Mouse (Mus musculus) yolk sac, embryonic 10.5 days (tissue): Measurements from ENCODE around the gene Gm20388.

Source experiments
- DNase-seq: peaks from one replicate; pipeline ENCODE4 v3.0.0-alpha.2; 2017; ENCODE audit warnings: low spot score

Gene Gm20388

DNA sequence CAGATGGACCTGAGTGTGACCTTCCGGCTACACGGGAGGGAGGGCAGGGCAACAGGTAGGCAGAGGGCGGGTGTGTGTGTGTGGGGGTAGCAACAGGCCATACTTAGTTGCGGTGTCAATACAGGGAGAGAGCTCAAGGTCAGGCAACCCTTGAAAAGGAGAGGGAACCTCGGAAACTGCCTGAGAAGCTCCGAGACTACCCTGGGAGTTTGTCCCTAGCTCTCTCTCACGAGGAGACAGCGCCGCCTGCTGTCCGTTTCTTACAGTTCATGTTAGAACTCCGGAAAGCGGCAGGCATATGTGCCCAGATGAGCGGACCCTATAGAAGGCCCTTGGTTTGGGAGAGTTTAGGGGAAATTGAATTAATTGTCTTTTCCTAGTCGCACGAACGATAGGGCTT is 1182.0 kb downstream of the Gm20388 start:
- DNase-seq: peak; percentile 77

DNA sequence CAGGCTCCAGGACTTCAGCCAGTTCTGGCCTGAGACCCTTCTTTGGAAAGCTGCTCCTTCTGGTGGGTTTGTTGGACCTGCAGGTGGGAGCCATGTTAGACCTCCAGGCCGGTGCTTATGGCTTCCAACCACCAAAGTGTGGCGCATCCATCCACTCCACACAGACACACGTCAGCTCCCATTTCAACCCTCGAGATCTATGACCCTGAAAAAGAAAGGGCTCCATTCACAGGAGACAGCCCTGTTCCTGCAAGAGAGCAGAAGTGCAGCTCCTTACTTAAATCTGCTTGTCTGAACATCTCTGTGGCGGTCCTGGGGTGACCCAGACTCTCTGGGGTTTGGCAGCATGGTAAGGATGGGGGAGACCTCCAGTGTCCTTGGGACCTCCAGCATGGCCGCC is 1182.9 kb downstream of the Gm20388 start:
- no peak for DNase-seq

DNA sequence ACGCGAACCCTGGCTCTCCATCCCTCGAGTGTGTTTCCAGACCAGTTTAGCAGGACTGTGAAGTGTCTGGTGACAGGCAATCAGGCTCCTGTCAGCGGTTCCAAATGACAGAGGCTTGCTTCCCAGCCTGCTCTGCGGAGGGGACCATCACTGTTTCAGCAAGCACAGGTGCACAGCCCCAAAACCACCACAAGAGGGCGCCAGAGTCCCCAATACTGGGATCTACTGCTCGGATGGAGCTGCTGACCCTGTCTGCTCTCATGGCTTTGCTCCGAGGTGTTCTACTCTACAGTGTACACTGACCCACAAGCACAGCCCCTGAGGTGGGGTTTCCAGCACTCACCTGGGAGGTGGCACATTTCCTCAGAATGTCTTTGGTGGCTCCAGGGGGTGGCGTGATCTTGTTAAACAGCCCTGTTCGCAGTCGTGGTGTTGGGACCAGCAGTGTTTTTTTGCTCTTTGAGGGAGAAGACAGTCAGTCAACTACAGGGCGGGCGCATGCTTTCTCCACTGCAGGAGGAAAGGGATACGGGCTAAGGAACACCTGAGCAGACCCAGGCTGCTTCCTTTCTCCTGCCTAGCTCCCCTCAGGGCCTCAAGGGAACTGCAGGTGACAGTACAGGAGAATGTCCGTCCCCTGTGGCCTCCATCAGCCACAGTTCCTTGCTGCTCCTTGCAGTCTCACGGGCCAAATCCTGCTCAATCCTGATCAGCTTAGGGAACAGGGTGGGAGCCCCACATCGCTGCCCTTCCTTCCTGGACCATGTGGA is 1193.6 kb downstream of the Gm20388 start:
- DNase-seq: no peak

DNA sequence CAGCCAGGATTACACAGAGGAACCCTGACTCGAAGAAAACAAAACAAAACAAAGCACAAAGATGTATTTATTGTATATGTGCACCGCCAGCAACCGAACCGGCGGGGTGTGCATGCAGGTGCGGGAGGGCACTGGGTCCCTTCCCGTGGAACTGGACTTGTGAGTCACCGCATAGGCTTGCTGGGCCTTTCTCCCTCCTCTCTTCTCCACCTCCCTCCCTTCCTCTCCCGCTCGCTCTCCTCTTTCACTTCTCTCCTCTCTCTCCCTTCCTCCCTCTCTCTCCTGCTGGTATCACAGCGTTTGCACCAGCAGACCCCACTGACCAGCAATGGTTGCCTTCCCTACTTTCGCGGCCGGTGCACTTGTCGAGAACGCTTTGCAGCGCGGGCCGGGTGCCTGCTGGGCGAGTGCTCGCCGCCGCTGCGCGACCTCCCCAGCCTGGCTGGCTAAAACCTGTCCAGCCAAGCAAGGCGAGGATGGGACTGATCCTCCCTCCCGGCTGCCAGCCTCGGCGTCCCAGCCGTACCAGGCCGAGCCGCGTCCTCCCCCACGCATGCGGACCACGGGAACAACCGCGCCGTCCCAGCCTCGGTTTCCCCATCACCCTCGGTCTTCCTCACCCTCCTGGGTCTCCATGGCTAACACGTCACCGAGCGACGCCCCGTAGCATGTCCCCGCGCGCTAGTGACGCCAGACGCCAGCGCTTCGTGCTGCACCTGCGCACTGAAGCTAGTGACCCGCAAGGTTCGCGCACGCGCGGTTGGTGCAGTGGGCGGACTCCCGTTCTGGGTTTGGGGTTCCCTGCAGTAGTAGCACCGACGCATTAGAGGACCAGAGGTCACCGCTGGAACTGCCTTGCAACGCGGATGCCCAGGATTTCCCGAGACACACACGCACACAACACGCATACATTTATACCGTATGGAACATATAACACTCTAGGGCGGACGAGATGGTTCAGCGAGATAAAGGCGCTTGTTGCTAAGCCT is 1197.3 kb downstream of the Gm20388 start, which contains the start of gene Mthfsd:
Mthfsd (minus strand) TSS at position 725 of the 989 bp plus-strand sequence.
- DNase-seq: peak; percentile 95

DNA sequence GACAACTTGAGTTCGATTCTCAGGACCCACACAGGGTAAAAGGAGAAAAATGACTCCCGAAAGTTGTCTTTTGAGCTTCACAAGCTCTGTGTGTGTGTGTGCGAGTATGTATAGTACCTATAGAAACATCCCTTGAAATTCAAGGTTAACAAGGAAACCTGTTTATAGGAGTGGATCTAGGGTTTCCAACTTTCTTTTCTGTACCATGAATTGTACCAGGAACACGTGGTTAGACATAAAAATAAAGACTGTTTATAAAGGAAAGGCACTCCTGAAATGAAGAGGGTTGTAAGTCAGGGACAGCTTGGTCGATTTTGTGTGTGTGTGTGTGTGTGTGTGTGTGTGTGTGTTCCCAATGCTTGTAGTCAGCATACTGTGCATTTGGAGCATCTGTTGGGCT is 1198.0 kb downstream of the Gm20388 start:
- DNase-seq: no peak

DNA sequence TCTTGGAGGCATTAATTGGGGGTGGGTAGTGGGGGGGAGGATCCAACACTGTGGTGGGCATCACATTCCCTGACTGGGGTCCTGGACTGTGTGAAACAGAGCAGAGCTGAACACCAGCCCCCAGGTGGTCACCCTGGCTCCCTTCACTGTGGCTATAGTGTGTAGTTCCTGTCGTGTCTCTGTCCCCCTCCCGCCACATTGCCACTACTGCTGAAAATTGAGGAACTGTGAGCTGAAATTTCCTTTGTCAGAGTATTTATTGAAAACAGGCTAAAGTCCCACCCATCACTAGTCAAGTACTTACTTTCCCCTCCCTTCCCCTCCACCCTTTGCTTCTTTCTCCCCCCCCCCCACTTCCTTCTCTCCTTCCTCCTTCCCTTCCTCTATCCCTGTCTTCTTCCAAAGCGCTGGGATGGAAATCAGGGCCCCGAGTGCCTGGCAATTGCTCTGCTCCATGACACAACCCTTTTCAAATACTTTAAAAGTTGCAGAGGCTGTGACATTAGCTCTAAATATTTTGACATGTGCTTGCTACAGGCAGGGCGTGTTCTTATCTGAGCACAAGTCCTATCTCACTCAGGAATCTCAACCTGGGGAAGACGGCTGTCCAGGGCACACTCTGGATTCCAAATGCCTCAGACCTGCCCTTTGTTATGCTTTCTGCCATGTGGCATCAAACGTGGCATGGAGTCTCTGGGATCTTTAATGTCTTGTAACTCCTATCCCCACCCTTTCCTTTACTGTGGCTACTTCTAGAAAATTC is 1200.7 kb downstream of the Gm20388 start:
- no peak for DNase-seq

DNA sequence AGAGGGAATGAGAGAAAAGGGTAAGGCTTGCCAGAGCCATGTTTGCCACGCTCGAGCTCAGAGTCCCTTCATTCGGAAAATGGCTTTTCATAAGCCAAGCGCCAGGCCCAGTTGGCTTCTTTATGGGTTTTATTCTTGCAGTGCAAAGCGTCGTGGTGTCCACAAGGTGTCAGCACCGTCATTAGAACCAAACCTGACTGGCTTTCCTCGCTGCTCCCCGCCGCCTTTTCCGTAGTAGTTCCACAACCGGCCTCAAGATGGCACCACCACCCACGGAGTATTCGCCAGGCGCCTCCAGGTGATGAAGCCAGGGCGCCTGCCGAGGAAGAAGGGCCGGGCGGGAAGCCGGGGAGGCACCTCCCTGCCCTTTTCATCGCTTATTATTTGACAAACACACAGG is 1202.6 kb downstream of the Gm20388 start:
- peak; percentile 87 for DNase-seq

DNA sequence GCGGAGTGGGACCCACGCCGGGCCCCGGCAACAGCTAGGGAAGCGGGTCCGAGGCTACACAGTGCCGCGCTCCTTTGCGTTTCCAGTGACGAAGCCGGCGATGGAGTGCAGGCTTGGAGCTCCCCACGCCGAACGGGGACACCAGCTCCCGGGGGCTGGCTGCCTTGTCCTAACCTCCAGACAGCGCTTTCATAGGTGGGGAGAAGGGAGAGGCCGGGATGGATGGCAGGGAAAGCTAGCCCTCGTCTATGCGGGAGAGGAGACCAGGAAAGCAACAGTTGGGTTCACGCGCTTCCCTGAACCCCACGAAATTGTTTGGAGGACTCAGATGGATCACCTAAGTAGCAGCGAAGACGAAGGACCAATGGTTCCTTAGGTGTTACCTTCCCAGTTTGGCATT is 1204.5 kb downstream of the Gm20388 start:
- no peak for DNase-seq

DNA sequence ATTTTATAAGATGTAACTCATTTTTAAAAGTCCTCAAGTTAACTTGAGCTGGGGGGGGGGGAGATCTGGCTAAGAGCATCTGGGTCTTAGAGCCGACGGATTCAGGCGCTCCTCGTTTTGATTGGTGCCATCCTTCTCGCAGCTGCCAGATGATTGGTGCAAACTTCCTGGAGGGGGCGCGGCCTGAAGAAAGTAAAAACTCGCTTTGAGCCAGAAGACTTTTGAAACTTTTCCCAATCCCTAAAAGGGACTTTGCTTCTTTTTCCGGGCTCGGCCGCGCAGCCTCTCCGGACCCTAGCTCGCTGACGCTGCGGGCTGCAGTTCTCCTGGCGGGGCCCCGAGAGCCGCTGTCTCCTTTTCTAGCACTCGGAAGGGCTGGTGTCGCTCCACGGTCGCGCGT is 1205.3 kb downstream of the Gm20388 start, which contains the start of gene Foxc2:
Foxc2 (plus strand) TSS at position 224 of the 400 bp plus-strand sequence.
- peak; percentile 82 for DNase-seq

DNA sequence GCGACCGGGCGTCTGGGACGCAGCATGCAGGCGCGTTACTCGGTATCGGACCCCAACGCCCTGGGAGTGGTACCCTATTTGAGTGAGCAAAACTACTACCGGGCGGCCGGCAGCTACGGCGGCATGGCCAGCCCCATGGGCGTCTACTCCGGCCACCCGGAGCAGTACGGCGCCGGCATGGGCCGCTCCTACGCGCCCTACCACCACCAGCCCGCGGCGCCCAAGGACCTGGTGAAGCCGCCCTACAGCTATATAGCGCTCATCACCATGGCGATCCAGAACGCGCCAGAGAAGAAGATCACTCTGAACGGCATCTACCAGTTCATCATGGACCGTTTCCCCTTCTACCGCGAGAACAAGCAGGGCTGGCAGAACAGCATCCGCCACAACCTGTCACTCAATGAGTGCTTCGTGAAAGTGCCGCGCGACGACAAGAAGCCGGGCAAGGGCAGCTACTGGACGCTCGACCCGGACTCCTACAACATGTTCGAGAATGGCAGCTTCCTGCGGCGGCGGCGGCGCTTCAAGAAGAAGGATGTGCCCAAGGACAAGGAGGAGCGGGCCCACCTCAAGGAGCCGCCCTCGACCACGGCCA is 1206.0 kb downstream of the Gm20388 start:
- no peak for DNase-seq

DNA sequence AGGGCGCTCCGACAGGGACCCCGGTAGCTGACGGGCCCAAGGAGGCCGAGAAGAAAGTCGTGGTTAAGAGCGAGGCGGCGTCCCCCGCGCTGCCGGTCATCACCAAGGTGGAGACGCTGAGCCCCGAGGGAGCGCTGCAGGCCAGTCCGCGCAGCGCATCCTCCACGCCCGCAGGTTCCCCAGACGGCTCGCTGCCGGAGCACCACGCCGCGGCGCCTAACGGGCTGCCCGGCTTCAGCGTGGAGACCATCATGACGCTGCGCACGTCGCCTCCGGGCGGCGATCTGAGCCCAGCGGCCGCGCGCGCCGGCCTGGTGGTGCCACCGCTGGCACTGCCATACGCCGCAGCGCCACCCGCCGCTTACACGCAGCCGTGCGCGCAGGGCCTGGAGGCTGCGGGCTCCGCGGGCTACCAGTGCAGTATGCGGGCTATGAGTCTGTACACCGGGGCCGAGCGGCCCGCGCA is 1206.6 kb downstream of the Gm20388 start:
- no peak for DNase-seq

DNA sequence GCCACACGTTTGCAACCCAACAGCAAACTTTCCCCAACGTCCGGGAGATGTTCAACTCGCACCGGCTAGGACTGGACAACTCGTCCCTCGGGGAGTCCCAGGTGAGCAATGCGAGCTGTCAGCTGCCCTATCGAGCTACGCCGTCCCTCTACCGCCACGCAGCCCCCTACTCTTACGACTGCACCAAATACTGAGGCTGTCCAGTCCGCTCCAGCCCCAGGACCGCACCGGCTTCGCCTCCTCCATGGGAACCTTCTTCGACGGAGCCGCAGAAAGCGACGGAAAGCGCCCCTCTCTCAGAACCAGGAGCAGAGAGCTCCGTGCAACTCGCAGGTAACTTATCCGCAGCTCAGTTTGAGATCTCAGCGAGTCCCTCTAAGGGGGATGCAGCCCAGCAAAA is 1207.3 kb downstream of the Gm20388 start:
- DNase-seq: no peak

DNA sequence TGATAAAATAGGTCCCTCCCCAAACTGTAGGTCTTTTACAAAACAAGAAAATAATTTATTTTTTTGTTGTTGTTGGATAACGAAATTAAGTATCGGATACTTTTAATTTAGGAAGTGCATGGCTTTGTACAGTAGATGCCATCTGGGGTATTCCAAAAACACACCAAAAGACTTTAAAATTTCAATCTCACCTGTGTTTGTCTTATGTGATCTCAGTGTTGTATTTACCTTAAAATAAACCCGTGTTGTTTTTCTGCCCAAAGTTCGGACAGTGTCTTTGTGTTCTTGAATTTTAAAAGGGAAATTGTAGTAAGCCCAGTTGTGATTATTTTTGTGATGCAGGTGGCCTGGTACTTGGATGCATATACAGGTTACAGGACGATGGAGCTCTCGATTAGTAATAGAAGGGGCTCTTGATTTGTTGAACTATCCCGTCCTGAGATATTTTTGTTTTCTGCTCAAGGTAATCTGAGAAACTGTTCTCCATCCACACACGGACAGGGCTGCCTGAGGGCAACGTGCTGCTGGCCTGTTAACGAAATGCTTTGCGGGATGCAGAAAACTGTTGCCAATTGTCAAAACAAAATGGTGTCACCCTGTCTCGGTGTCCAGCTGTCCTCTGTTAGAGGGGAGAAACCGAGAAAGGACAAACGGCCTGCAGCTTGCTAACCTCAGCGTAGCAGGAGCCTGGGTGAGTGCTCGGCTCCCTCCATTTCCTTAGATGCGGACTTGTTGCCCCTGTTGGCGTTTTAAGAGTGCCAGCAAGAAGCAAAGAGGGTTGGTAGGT is 1208.2 kb downstream of the Gm20388 start:
- DNase-seq: no peak

DNA sequence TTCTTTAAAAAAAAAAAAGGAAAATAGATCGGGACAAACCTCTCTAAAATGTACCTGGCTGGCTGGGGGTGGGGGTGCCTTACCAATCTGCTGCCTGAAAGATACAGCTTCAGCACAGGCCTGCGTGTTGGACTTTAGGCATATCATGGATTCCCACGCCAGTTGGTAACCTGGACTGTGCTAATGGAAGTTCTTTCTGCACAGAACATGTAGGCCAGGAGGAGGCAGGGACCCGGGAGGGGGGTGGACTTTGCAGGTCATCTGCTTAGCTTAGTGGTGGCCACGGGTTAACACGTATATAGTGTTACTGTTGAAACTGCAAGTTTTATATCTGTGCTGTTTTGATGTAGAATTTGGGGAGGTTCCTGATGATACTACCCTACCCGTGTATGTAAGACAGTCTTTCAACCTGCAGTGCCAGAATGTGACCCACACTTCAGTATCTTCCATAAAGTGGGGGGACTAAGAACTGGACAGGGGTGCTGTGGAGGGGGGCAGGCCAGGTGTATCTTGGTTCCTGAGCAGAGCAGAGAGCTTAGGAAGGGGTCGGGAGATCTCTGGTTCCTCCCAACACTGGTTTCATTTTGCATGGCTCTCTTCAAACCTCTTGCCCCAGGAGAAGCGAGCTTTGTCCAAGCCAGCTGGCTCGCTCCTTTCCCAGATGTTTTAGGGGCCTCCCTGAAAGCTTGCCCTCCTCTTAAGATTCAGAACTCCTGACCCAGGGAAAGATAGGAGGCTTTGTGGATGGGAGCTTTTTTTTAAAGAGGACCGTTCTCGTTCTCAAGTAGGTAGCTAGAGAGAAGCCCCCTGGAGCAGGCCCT is 1209.2 kb downstream of the Gm20388 start:
- DNase-seq: no peak

DNA sequence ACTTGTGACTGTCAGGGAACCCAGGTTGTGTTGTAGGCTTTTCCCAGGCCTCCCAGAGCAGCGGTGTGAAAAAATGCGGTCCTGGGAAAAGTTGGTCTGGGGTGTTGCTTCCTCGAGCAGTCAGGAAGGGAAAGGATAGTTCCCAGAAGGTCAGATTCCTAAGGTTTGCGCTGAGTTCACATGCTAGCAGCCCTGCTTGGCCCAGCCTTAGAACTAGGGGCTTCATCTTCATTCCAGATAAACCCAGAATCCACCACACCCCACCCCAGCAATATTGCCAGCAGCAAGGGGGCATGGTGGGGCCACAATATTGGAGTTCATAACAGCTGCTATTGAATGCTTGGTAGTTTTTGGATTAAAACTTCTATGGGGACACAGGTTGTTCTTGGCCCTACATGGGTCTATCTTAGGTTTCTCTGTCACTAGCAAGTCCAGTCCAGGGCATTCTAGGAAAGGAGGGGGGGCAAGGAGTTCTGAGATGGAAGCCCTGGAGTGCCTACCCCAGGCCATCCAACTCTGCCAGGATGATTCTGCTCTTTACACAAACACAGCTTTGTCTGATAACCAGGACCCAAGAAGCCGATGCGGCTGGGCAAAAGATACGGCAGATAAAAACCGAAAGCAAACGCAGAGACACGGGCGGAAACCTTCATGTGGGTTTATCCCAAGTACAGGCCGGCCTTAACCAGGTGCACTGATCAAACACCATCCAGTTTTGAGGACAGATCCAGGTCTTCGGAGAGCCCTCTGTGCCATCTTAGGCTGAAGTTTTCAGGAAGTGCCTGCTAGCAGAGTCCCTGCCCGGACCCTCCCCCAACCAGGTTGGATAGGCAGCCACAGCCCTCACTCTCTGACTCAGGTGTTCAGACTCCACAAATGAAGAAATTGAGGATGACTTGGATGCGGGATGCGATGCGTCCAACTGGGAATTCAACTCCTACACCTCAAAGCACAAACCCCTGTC is 1210.1 kb downstream of the Gm20388 start:
- no peak for DNase-seq

DNA sequence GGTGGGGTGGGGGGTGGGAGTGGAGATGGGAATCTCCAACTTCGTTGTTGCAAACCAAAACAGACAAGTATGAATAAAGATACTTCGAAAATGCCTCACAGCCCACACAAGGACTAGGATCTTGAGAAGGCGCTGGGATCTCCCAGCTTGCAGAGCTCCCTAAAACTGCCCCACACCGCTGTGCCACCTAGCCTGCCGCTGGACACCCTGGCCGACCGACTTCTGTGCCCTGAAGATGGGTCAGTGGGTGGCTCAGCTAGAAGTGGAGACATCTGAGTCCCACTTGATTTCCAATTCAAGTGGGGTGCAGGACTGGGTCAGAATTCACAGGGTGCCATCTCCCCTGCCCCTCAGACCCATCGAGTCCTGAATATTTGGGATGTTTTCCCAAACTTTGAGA is 1211.1 kb downstream of the Gm20388 start:
- DNase-seq: no peak

DNA sequence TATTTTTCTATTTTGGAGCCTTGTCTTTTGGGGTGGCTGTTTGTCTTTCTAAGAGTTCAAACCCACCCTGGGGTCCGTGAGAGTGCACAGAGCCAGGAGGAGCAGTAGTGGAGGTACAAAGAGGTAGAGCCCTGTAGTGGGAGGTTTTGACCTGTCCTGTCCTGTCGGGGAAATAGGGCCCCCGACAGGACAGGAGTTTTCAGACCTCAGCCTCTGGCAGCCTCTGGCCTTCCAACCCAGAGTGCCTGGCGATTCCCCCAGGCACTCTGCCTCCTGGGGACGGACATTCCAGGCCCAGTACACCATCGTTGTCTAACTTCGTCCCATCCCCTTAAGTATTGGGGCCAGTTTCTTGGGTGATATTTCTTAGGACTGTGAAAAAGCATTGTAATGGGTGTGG is 1211.7 kb downstream of the Gm20388 start:
- no peak for DNase-seq

DNA sequence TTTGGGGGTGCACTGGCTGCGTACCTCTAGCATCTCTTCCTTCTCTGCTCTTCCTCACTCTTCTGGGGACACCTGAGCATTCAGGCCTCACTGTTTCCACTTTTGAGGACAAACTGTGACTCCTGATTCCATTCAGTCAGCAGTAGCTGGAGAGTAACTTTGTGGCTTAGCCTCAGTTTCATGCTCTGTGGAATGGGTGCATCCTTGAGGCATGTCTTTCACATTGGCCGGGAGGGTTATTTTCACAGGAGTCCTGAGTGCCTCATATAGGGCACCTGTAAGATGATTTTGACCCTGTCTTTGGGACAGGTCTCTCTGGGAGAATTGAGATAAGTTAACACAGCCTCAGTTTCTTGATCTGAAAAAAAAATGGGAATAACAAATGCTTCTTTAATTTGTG is 1212.5 kb downstream of the Gm20388 start:
- no peak for DNase-seq
